Mouse (Mus musculus): ENCODE measurements at regions not wholly inside any gene's neighbourhood (a gene's known extent, or its start where the extent isn't known, plus 50 kb on each side); places are given as distances from the start of the nearest gene placed in this dataset.

DNA sequence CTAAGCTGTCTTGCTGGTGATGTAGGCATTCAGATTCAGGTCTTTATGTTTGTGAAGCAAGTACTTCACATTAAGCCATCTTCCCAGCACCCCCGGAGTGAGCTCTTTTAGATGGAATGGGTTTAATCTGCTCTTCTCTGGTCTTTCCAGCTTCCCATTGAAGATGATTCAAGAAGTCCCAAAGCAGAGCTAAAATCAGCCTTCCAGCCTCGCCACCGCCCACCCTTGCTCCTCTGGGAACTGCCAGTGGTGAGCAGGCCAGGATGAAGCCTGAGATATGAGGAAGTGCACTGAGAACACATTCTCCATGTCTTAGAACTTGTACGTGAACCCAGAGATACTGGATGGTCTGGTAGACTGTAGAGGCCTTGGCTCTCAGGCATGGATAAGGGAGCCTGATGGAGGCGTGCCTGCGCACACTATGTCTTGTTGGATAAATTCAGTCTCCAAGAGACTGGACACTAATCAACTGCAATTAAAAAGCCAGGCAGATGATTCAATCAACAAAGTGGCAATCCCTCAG is 51.3 kb upstream of the Mrtfb start:
- no peak overlapping the region for H3K4me2 ChIP-seq (ENCODE audit: low read depth)
- TF ChIP-seq MYOG (IDR thresholded peaks at IDR 0.05; ENCODE audit: control insufficient read depth in 1 of 3, insufficient read depth in 1 of 3, insufficient read length in 2 of 3, low read depth in 2 of 3) (no peak), SRF (IDR thresholded peaks at IDR 0.05; ENCODE audit: control insufficient read depth, insufficient read length, low read depth) (no peak), USF1 (IDR thresholded peaks at IDR 0.05; ENCODE audit: low read depth) (no peak), TCF3 (IDR thresholded peaks at IDR 0.05; ENCODE audit: insufficient read length, low read depth) (no peak), CEBPB (IDR thresholded peaks at IDR 0.05; ENCODE audit: insufficient read depth, poor library complexity, severe bottlenecking) (no peak), POLR2A (IDR thresholded peaks at IDR 0.05; ENCODE audit: insufficient read length, low read depth) (no peak), TCF12 (IDR thresholded peaks at IDR 0.05; ENCODE audit: insufficient read depth, poor library complexity, severe bottlenecking) (no peak), REST (IDR thresholded peaks at IDR 0.05; ENCODE audit: insufficient read depth, insufficient read length) (no peak), E2F4 (IDR thresholded peaks at IDR 0.05; ENCODE audit: insufficient read depth) (no peak)
- no peaks in the 10 kb centered on the region for H3K27me3 ChIP-seq (ENCODE audit: control insufficient read depth, insufficient read depth, insufficient read length)
- H3K79me2 ChIP-seq (ENCODE audit: control insufficient read depth, insufficient read depth) = no peaks in the 10 kb centered on the region
- H3K4me3 ChIP-seq = no peak overlapping the region
- H3K36me3 ChIP-seq (ENCODE audit: control insufficient read depth, insufficient read depth) = no peaks in the 10 kb centered on the region
- H3ac ChIP-seq (ENCODE audit: control insufficient read depth, insufficient read length) = no peak overlapping the region

DNA sequence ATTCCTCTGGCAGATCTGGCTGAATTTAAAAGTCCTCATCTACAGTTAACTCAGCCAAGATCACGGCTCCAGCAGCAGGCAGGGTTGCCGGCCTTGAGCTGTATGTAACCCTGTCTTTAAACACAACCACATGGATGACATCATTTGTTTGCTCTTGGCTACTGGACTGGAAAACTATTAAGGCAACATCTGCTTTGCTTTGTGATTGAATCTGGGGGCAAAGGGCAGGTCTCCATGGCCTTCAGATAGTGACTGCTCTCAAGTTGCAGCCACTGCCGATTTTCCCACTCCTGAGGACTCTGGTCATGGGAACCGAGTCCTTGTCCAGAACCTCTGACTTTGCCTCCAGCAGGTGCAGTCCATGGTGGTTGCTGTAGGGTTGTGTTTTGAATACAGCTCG is 50.4 kb upstream of the Mrtfb start:
- Histone ChIP-seq H3K4me3 (no peak overlapping the region), H3ac (ENCODE audit: control insufficient read depth, insufficient read length) (no peak overlapping the region), H3K27me3 (ENCODE audit: control insufficient read depth, insufficient read depth, insufficient read length) (no peaks in the 10 kb centered on the region), H3K4me2 (ENCODE audit: low read depth) (peak overlapping the region; percentile 35), H3K79me2 (ENCODE audit: control insufficient read depth, insufficient read depth) (no peaks in the 10 kb centered on the region), H3K36me3 (ENCODE audit: control insufficient read depth, insufficient read depth) (no peaks in the 10 kb centered on the region)
- TF ChIP-seq CEBPB (IDR thresholded peaks at IDR 0.05; ENCODE audit: insufficient read depth, poor library complexity, severe bottlenecking) = no peak
- TF ChIP-seq MYOG (IDR thresholded peaks at IDR 0.05; ENCODE audit: control insufficient read depth in 1 of 3, insufficient read depth in 1 of 3, insufficient read length in 2 of 3, low read depth in 2 of 3) = no peak
- TF ChIP-seq POLR2A (IDR thresholded peaks at IDR 0.05; ENCODE audit: insufficient read length, low read depth) = no peak
- no peak for TF ChIP-seq USF1 (IDR thresholded peaks at IDR 0.05; ENCODE audit: low read depth)
- TF ChIP-seq MYOD1 (IDR thresholded peaks at IDR 0.05; ENCODE audit: control insufficient read depth in 1 of 3, insufficient read length in 2 of 3, low read depth in 2 of 3) = no peak
- TF ChIP-seq E2F4 (IDR thresholded peaks at IDR 0.05; ENCODE audit: insufficient read depth) = no peak
- TF ChIP-seq SRF (IDR thresholded peaks at IDR 0.05; ENCODE audit: control insufficient read depth, insufficient read length, low read depth) = no peak
- no peak for TF ChIP-seq TCF12 (IDR thresholded peaks at IDR 0.05; ENCODE audit: insufficient read depth, poor library complexity, severe bottlenecking)
- TF ChIP-seq REST (IDR thresholded peaks at IDR 0.05; ENCODE audit: insufficient read depth, insufficient read length) = no peak
- TF ChIP-seq MAX (IDR thresholded peaks at IDR 0.05; ENCODE audit: low read depth) = no peak
- TF ChIP-seq POLR2AphosphoS2 (IDR thresholded peaks at IDR 0.05; ENCODE audit: insufficient read length, low read depth) = no peak
- no peak for TF ChIP-seq TCF3 (IDR thresholded peaks at IDR 0.05; ENCODE audit: insufficient read length, low read depth)

All from myocyte (in vitro differentiated cells).